Mouse (Mus musculus) left cerebral cortex, adult 2 months (tissue): ENCODE measurements at regions not wholly inside any gene's neighbourhood (a gene's known extent, or its start where the extent isn't known, plus 50 kb on each side); places are given as distances from the start of the nearest gene placed in this dataset.

Experiments
- DNase-seq, 2 experiments: peaks; one replicate each; pipeline ENCODE4 v3.0.0; 2021 to 2022; ENCODE audit warnings: low spot score in 2 of 2, mixed read lengths in 1 of 2; ENCODE audit errors: extremely low spot score in 1 of 2
- H3K27ac ChIP-seq: fragments of 200-600 bp; 2 replicates; pipeline ENCODE4 v1.8.1; 2022
- H3K4me3 ChIP-seq: fragments of 200-600 bp; 2 replicates; pipeline ENCODE4 v1.8.1; 2022
- CTCF ChIP-seq: fragments of 200-600 bp; IDR thresholded peaks from 2 replicates; pipeline ENCODE4 v1.8.1; 2022; ENCODE audit warnings: antibody characterized with exemption, mild to moderate bottlenecking, moderate library complexity
- intact Hi-C: fragments of 180-260 bp; cut with DNase I; formaldehyde crosslinking; loops from one replicate; pipeline ENCODE4 v1.15.1; 2025

DNA sequence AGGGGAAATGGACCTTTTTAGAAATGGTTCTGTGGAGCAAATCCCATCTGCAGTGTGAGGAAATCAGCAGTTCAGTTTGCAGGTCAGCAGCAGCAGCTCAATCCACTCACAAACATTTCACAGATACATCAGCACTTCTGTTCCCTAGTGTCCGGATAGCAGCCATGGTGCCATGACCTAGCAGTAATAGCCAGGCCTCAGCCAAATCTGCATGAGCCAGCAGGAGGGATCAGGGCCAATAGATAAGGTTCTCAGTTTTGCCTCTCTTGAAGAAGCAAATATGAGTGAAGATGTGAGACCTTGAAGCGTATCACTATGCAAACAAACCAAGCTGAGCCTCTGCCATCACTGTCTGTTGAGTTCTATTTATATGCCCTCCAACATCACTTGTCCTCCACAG, 380.7 kb upstream of the Chrm3 start:
- TF ChIP-seq CTCF: no peak
- intact Hi-C loops: no loop called here
- Histone ChIP-seq H3K27ac (no peak overlapping the region), H3K4me3 (no peak overlapping the region)
- DNase-seq: no peak

DNA sequence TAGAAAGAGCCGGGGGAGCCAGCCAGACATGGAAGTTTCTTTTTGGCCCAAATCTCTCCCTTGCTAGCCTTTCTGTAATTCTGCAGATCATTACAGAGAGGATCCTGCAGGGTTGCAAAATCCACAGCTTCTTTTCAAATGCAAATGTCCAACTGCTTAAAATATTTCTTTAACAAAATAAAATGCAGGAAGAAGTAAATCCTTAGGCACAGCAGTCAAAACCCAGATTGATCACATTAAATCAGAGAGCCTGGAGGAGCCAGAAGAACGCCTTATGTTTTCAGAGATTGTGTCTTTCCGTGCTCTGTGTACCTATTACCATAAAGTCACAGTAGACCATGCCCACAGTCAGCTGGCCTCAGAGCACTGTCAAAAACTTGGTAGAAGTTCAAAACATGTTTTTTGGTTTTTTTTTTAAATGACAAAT, 365.1 kb upstream of the Chrm3 start:
- no peak for DNase-seq
- Histone ChIP-seq H3K27ac (no peak overlapping the region), H3K4me3 (no peak overlapping the region)
- no peak for TF ChIP-seq CTCF
- intact Hi-C loops: no loop called here

DNA sequence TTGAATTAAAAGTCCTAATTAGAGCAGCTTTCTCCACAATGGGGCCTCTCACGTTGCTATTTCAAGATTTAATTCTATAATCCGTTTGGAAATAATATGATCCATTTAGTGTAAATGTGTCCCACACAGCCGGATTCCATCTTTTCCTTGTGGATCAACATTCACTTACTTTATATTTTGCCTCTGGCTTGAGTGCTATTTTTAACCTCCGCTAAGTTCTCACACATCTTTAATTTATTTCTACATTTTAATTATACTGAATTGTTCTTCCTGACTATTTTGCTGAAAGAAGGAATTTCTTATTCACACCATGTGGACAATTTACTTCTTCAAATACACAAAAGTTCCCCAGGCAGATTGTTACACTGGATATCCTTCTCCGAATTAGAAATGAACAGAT, 364.7 kb upstream of the Chrm3 start:
- intact Hi-C loops: no loop called here
- no peak overlapping the region for H3K27ac ChIP-seq
- no peak for TF ChIP-seq CTCF
- no peak for DNase-seq
- no peak overlapping the region for H3K4me3 ChIP-seq

DNA sequence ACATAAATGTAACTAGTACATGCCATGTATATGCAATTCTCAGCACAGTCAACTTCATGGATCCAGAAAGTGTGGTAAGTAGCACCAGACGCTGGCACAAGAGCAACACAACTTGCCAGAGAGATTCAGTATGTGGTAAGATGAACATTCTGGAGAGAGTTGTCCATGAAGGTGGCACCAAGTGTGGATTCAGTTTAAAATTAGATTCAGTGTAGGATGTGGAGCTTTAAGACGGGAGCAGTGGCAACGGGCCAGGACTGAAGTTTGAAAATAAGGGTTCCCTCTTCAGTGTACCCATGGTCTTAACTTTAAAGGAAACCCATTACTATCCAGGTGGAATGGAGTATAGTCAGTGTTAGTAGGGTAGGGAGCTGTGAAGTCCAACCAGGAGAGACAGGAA, 360.0 kb upstream of the Chrm3 start:
- intact Hi-C loops: no loop called here
- H3K4me3 ChIP-seq: no peak overlapping the region
- no peak overlapping the region for H3K27ac ChIP-seq
- DNase-seq: peak in 1 of 2 experiments; percentile 24
- no peak for TF ChIP-seq CTCF

DNA sequence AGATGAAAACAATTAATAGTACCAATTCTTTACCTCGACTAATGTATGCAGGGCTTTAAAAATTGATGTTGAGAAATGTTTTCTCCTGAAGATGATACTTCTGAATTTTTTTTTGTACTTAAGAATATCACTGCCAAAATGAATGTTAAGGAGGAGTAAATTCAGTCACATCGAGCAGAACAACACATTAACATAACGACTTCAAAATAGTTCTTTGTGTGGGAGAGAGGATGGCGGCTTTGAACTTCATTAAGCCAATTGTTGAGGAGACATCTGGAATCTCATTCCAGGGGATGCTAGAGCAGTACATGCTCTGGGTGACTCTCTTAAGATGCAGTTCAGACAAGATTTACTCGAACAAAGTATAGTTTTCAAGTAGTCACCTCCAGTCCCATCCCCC, 350.8 kb upstream of the Chrm3 start:
- Histone ChIP-seq H3K4me3 (no peak overlapping the region), H3K27ac (no peak overlapping the region)
- no peak for TF ChIP-seq CTCF
- intact Hi-C loops: loop anchor here (10.0 kb wide), 1 partner anchor 827 kb away; no protein-coding TSS in a partner anchor
- DNase-seq: no peak

DNA sequence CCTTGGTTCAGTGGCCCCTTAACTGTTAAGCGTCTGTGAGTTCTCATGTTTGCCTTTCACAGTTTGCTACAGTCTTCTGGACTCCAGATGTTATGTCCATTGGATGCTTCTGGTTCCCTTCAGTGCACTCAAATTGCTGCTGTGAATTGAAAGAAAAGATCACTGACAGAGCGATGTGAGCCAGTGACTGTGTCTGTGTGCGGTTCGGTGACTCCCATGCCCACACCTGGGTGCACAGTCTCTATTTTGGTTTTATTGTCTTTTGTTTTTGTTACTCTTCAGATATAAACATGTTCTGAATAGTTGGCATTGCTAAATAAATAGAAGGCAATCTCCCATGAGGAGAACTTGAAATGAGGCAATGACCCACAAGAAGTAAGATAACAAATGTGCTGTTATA, 350.3 kb upstream of the Chrm3 start:
- Histone ChIP-seq H3K27ac (0 out of 2 replicates have a peak overlapping the region, but pooled peaks have one; percentile 40), H3K4me3 (no peak overlapping the region)
- DNase-seq: no peak
- intact Hi-C loops: loop anchor here (10.0 kb wide), 1 partner anchor 826 kb away; no protein-coding TSS in a partner anchor
- TF ChIP-seq CTCF: no peak

DNA sequence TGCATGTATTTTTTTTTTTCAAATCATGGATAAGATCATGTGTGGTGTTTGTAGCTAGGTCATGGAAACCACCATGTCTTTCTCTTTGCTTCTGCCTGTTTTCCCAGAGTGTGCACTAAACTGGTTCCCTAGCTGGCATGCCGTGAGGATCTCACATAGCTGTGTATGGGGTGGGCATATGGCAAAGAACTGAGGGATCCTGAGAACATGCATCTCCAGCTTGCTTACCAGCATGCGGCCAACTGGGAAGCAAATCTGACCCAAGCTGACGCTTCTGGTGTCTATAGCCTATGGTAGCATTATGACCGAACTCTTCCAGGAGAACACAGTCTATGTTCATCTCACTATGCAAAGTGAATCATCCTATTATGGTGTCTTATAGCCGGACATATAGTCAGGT, 336.5 kb upstream of the Chrm3 start:
- intact Hi-C loops: no loop called here
- no peak for DNase-seq
- H3K4me3 ChIP-seq: no peak overlapping the region
- no peak for TF ChIP-seq CTCF
- H3K27ac ChIP-seq: no peak overlapping the region

DNA sequence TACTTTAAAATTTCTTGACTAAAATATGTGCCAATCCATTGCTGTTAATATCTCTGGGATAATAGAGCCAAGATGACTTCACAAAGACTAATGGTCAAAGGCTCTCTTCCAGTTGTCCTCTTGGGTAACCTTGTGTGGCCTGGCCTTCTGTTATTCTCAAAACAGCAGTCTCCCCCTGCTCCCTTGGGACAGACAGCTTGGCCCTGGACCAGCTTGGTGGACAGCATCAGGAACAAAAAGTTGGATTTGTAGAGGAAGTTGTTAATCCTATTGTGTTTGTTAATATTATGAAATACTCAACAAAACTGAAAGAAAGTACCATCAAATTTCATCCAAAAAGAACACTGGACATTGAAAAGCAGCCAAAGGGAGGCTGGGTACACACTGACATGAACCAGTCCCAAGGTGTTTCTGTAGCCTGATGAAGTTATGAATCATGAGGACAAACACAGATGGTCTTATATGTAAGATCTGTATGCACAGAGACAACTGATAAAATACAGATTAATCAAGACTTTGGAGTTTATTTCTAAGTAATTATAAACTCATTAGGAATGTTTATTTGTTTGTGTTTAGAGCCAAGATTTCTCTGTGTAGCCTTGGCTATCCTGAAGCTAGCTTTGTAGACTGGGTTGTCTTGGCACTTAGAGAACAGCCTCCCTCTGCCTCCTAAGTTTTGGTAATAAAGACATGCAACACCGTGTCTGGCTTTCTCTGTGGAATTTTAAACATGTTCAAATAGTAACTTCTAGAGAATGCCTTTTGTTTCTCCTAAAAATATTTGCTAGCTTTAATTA, 335.7 kb upstream of the Chrm3 start:
- no peak for DNase-seq
- no peak for TF ChIP-seq CTCF
- Histone ChIP-seq H3K4me3 (no peak overlapping the region), H3K27ac (no peak overlapping the region)
- intact Hi-C loops: no loop called here

DNA sequence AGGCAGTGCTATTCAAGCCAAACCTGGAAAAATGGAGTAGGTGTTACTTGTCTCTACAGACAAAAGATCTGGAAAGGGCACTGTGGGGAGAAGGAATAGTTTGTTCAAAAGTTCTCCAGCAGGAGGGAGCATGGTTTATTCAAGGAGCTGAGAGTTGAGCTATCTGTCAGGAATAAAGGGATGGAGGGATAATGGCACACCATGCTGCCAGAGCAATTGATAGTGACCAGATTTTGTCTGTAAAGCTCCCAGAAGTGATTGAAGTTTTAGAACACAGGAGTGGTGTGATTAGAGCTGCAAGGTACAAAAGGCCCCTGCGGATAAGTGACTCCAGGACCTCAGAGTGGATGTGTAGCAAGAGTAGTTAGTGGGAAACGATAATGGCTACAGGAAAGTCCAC, 330.7 kb upstream of the Chrm3 start:
- no peak for TF ChIP-seq CTCF
- no peak for DNase-seq
- intact Hi-C loops: no loop called here
- H3K27ac ChIP-seq: no peak overlapping the region
- no peak overlapping the region for H3K4me3 ChIP-seq

DNA sequence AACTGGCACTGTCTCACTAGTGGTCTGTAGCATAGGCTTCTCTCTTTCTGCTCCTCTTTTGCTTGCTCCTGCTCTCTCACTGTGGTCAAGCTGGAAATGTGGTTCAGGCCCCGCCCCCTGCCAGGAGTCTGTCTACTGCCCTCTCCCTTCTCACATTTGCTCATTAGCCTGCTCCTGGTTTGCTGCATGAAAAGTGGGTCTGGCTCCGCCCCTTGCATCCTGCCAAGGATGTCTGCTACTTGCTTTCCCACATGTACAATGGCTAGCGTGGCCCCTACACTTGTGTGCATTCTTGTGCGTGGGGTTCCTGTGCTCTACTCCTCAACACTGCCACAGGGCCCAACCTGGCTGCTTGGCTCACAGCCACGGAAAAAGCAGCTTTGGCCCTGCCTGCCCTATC, 326.7 kb upstream of the Chrm3 start:
- intact Hi-C loops: no loop called here
- TF ChIP-seq CTCF: no peak
- no peak overlapping the region for H3K27ac ChIP-seq
- H3K4me3 ChIP-seq: no peak overlapping the region
- DNase-seq: no peak

DNA sequence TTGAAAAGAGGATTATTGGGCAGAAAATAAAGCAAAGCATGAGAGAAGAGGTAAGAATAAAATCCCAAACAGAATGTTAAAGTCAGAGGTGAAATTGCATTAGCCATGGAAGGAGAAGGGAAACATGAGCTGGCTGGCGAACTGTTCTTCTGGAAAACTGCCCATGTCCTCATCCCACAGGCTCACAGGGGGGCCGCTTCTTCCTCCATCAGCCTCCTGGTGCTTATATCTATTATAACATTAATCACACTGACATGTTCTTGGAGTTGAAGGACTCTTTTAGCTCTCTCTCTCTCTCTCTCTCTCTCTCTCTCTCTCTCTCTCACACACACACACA, 293.4 kb upstream of the Chrm3 start:
- TF ChIP-seq CTCF: no peak
- H3K27ac ChIP-seq: peak overlapping the region; percentile 33; the same call in 1 of the 2 replicates
- intact Hi-C loops: no loop called here
- H3K4me3 ChIP-seq: no peak overlapping the region
- no peak for DNase-seq

DNA sequence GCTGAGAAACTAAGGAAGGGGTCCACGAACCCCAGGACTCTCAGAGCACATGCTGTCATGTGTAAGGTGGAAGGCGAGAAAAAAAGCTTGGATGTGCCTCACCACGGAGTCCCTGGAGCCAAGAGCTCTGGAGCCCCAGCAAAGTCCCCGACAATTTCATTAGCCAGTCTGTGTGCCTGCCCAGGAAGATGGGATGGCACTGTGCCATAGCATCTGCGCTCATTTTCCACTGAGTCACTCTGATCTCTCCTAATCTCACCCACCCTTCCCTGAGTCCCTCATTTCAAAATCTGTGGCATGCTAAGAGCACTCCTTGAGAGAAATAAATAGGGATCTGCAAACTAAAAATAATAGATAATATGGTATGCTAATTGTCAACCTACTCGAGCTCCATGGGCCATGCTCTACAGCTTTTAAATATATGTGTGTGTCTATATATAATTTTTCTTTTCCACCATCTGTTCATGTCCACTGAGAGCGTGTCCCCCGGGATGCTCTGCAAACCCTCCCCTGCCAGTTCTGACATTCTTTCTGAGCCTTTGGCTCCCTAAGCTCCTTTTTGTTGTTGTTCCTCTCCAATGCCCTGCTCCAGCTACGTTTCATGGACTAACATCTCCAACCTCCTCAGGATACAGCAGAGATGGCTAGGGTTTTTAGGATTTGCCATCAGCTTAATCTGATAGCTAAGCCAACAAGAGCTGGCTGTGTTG, 292.9 kb upstream of the Chrm3 start:
- H3K27ac ChIP-seq: peak overlapping the region; percentile 33
- no peak for TF ChIP-seq CTCF
- intact Hi-C loops: no loop called here
- H3K4me3 ChIP-seq: no peak overlapping the region
- peak; percentile 57 to 59 for DNase-seq

DNA sequence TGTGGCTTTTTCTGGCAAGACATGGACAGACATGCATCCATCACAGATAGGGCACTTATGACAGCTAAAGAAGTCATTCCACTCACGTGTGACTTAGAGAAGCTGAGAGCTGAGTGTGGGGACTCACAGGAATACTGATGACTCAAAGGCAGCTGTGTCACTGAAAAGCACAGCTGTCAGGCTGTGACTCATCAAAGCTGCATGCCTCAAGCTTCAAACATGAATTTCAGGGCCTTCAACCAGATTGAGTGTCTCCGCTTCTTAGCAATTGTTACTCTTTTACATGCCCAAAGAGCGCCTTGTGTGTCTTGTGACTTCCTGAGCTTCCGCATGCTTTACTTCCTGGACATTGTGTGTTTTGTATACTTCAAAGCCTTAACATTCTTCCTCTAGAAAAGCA, 276.2 kb upstream of the Chrm3 start:
- peak; percentile 14 to 21 for DNase-seq
- no peak for TF ChIP-seq CTCF
- Histone ChIP-seq H3K27ac (no peak overlapping the region), H3K4me3 (no peak overlapping the region)
- intact Hi-C loops: no loop called here
